Mouse (Mus musculus): ENCODE results near the gene Lck.

DNA sequence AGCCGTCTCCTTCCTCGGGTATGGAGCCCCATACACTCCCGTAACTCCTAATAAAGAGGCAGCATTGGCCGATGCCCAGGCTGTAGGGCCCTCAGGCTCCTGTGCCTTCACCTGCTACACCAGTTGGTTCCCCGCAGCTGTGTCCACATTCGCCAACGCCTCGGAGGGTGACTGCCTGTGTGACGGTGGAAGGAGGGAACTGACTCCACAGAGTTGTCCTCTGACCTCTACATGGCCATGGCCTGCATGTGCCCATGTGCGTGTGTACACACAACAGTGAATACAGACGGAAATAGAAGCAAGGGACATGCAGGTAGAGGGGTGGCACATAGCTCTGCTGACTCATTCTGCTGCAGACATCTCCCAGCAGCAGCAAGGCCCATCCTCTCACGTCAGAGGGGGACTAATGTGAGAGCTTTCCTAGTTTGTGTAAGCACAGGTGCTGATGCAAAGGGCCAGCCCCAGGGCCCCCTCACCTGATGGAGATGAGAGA is 35.7 kb upstream of the Lck start:
- no peak for TF ChIP-seq CTCF (IDR thresholded peaks at IDR 0.05; ENCODE audit: extremely low read depth, insufficient read depth, insufficient read length, insufficient replicate concordance)
- TF ChIP-seq POLR2A (IDR thresholded peaks at IDR 0.05; ENCODE audit: low read depth, low read length) = no peak

Measured in spleen, adult 2 months (tissue).